Mouse (Mus musculus) ES-E14 (cell line): ENCODE measurements around the gene Cd164. TPM values are rescaled to one million over a fixed set of nuclear protein-coding genes. Genes with fewer than 3 reads are reported as not detected.

ENCODE experiments used
- DNase-seq: peaks from one replicate; pipeline ENCODE4 v3.0.0-alpha.2; 2013; ENCODE audit warnings: low read depth, low spot score
- H3K27ac ChIP-seq: 2 replicates; pipeline ENCODE4 v1.5.1; 2012; ENCODE audit warnings: low read depth, mild to moderate bottlenecking, low read length, moderate library complexity, mixed read lengths; ENCODE audit not compliant: poor library complexity, insufficient read depth, severe bottlenecking
- H3K36me3 ChIP-seq: 2 replicates; pipeline ENCODE4 v1.6.1; 2012; ENCODE audit warnings: mild to moderate bottlenecking, low read length, moderate library complexity, mixed read lengths; ENCODE audit not compliant: control insufficient read depth, poor library complexity, insufficient read depth, severe bottlenecking
- H3K4me1 ChIP-seq, 2 experiments: fragments of 150-350 bp in 1 of 2; sonication (generic) in 1 of 2; 2 replicates each; pipeline ENCODE4 v1.6.1; 2012; ENCODE audit warnings: low read length in 2 of 2, mild to moderate bottlenecking in 1 of 2, mixed read lengths in 1 of 2; ENCODE audit not compliant: control insufficient read depth in 2 of 2, insufficient read depth in 2 of 2, poor library complexity in 1 of 2
- H3K4me3 ChIP-seq, 2 experiments: fragments of 150-350 bp in 1 of 2; sonication (generic) in 1 of 2; 2 replicates each; pipeline ENCODE4 v1.5.1; 2012; ENCODE audit warnings: low read length in 2 of 2, low read depth in 1 of 2, mild to moderate bottlenecking in 1 of 2, mixed read lengths in 1 of 2; ENCODE audit not compliant: insufficient read depth in 1 of 2, poor library complexity in 1 of 2, severe bottlenecking in 1 of 2
- H3K9ac ChIP-seq: 2 replicates; pipeline ENCODE4 v1.6.1; 2012; ENCODE audit warnings: low read depth, mild to moderate bottlenecking, low read length, mixed read lengths; ENCODE audit not compliant: poor library complexity, insufficient read depth, severe bottlenecking
- H3K9me3 ChIP-seq: fragments of 150-350 bp; sonication (generic); 2 replicates; pipeline ENCODE4 v1.6.1; 2012; ENCODE audit warnings: low read depth, mild to moderate bottlenecking, low read length; ENCODE audit not compliant: control insufficient read depth, insufficient read depth
- CHD2 ChIP-seq: IDR thresholded peaks from 2 replicates; pipeline ENCODE4 v1.6.1; 2014; ENCODE audit warnings: mild to moderate bottlenecking, low read depth, low read length, inconsistent platforms
- HCFC1 ChIP-seq: IDR thresholded peaks from 2 replicates; pipeline ENCODE4 v1.6.1; 2012; ENCODE audit warnings: low read length, inconsistent platforms, borderline replicate concordance; ENCODE audit not compliant: insufficient read depth
- MAFK ChIP-seq: IDR thresholded peaks from 2 replicates; pipeline ENCODE4 v1.6.1; 2014; ENCODE audit warnings: mild to moderate bottlenecking, low read depth, low read length, inconsistent platforms; ENCODE audit not compliant: insufficient read depth
- ZC3H11A ChIP-seq: IDR thresholded peaks from 2 replicates; pipeline ENCODE4 v1.6.1; 2012; ENCODE audit warnings: low read depth, mild to moderate bottlenecking, inconsistent platforms, low read length, borderline replicate concordance
- ZNF384 ChIP-seq: IDR thresholded peaks from 2 replicates; pipeline ENCODE4 v1.6.1; 2012; ENCODE audit warnings: low read depth, low read length, inconsistent platforms
- in situ Hi-C, 2 experiments: fragments of 600-800 bp; cut with MboI; formaldehyde crosslinking; loops; one replicate each; pipeline ENCODE4 v1.15.1; 2025; ENCODE audit warnings: low sequenced_read_pairs in 2 of 2, inconsistent platforms in 1 of 2; ENCODE audit not compliant: unreplicated experiment in 2 of 2
- total RNA-seq: library from RNA; depleted of rRNA; stranded (reverse); fragments of 300-350 nt; gene quantifications from 2 replicates; pipeline ENCODE4 v1.2.3, GENCODE M21; 2012; rRNA removed

Gene Cd164
- 112 and 127 TPM in 2 replicates for total RNA-seq

GRCm38 (mm10) chr10:41518981-41519618 is at the start of gene Cd164:
TSS of gene Cd164 (plus strand) at chr10:41519414.
- no peak for TF ChIP-seq ZNF384
- TF ChIP-seq MAFK, result peak; percentile 35; the same call in 1 of the 2 replicates
- no peak for TF ChIP-seq CHD2
- TF ChIP-seq ZC3H11A, result no peak
- 0 out of 2 replicates have a peak, but pooled peaks have one; percentile 29 for TF ChIP-seq HCFC1

GRCm38 (mm10) chr10:41470693-41471092 is 48.5 kb upstream of the Cd164 start:
- H3K4me1 ChIP-seq, result peaks cover 17 to 20% of the 10 kb centered on the region in 2 experiments
- DNase-seq, result no peak
- H3K9ac ChIP-seq, result no peak overlapping the region
- in situ Hi-C loops, result no loop called here
- no peaks in the 10 kb centered on the region for H3K36me3 ChIP-seq
- no peak for TF ChIP-seq ZC3H11A
- no peak for TF ChIP-seq HCFC1
- no peak for TF ChIP-seq MAFK
- H3K27ac ChIP-seq, result no peak overlapping the region
- H3K4me3 ChIP-seq, result no peak overlapping the region
- no peaks in the 10 kb centered on the region for H3K9me3 ChIP-seq

More at GRCm38 (mm10) chr10:41518981-41519618, at the start of gene Cd164:
- DNase-seq, result peak; percentile 86
- Histone ChIP-seq H3K27ac (peak within 1 kb of the TSS; percentile 99), H3K36me3 (no peaks in the 10 kb centered on the region), H3K9me3 (no peaks in the 10 kb centered on the region), H3K4me1 (peaks cover 0 to 4% of the 10 kb centered on the region in 2 experiments; a peak in 2 of 4 replicates), H3K9ac (peak within 1 kb of the TSS; percentile 96), H3K4me3 (peak within 1 kb of the TSS; percentile 81 to 91)
- in situ Hi-C loops, result loop anchor here (10.0 to 25.0 kb wide), 3 partner anchors 116 to 507 kb away; no protein-coding TSS in a partner anchor

GRCm38 (mm10) chr10:41472534-41472933 is 46.7 kb upstream of the Cd164 start:
- no peaks in the 10 kb centered on the region for H3K9me3 ChIP-seq
- H3K36me3 ChIP-seq, result no peaks in the 10 kb centered on the region
- TF ChIP-seq MAFK (no peak), HCFC1 (no peak), CHD2 (no peak), ZNF384 (no peak)
- in situ Hi-C loops, result no loop called here
- H3K4me3 ChIP-seq, result no peak overlapping the region
- H3K27ac ChIP-seq, result peak overlapping the region; percentile 46; the same call in 1 of the 2 replicates
- peaks cover 15 to 19% of the 10 kb centered on the region in 2 experiments for H3K4me1 ChIP-seq
- H3K9ac ChIP-seq, result no peak overlapping the region
- no peak for DNase-seq

GRCm38 (mm10) chr10:41472962-41473481 is 46.2 kb upstream of the Cd164 start:
- Histone ChIP-seq H3K9me3 (no peaks in the 10 kb centered on the region), H3K36me3 (no peaks in the 10 kb centered on the region), H3K4me1 (peaks cover 10 to 22% of the 10 kb centered on the region in 2 experiments), H3K4me3 (no peak overlapping the region), H3K27ac (peak overlapping the region; percentile 46; the same call in 1 of the 2 replicates), H3K9ac (no peak overlapping the region)
- TF ChIP-seq MAFK (no peak), ZNF384 (no peak), CHD2 (no peak), ZC3H11A (no peak), HCFC1 (no peak)
- in situ Hi-C loops, result no loop called here
- no peak for DNase-seq
